Mouse (Mus musculus): ENCODE measurements at regions not wholly inside any gene's neighbourhood (a gene's known extent, or its start where the extent isn't known, plus 50 kb on each side); places are given as distances from the start of the nearest gene placed in this dataset.

DNA sequence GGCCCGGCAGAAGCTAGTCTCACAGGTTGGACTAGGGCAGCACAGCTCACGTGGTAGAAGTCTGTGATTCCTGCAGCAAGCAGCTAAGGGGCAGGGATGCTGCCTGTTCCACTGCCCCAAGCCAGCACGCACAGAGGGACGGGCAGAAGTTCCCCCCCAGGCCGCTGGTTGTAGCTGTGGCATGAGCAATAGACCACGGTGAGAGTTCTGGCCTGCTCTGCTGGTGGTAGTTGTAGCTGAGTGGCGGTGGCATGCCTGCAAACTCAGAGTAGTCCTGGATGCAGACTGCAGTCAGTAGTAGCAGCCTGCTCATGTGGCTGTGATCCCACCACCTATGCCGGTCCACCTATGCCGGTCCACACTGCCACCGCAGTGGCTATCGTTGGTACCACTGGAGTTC is 71.5 kb upstream of the Rpl39l start:
- no peak for DNase-seq

GRCm38 (mm10) chr16:10088461-10089353 is 81.3 kb upstream of the Rpl39l start:
- peak; percentile 21 to 42 for DNase-seq

DNA sequence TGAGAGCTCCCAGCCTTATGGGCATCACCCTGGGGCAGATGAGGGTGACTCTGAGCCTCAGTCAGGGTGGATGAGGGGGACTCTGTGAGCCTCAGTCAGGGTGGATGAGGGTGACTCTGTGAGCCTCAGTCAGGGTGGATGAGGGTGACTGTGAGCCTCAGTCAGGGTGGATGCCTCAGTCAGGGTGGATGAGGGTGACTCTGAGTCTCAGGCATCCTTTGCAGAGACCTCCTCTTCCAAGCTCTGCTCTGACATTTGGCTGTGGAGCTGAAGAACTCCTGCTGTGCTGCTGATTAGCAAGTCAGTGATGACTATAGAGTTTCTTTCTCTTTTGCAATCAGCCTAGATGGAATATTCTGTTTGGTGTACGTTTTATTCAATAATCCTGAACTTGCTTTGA is 83.7 kb upstream of the Rpl39l start:
- no peak for DNase-seq

GRCm38 (mm10) chr16:10085429-10085828 is 84.6 kb upstream of the Rpl39l start:
- DNase-seq, result no peak

- no peak for DNase-seq
These were observed 86.4 kb upstream of the Grin2a start for GRCm38 (mm10) chr16:10081751-10082150.

GRCm38 (mm10) chr16:10080121-10080679 is 84.8 kb upstream of the Grin2a start:
- DNase-seq, result no peak

GRCm38 (mm10) chr16:10073158-10073557 is 77.8 kb upstream of the Grin2a start:
- DNase-seq, result peak; percentile 78 to 83

DNA sequence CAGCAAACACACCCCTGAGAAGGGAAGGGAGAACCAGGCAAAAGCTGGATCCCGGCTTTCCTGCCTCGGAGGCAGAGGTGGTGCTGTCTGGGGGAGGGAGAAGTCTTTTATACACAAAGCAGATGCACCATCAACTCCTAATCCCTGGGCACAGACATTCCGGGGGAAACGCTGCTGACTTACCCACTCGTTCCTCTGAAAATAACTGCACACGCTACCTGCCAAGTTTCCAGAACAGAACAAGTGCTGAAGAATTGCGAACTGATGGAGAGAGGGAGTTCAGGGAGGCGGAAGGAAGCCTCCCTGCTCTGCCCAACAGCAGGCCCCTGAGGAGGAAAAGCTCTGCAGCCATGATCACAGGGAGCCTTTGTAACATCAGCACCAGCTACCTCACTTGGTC is 68.1 kb upstream of the Grin2a start:
- DNase-seq, result no peak

- peak in 1 of 2 experiments; percentile 22 for DNase-seq
These were observed 62.7 kb upstream of the Grin2a start for GRCm38 (mm10) chr16:10058094-10058493.

Data from cerebellum, postnatal 25 days (tissue).